Mouse (Mus musculus) ES-E14 (cell line): Measurements from ENCODE around the gene Mfsd2a.

Source experiments
- HCFC1 ChIP-seq: IDR thresholded peaks from 2 replicates; pipeline ENCODE4 v1.6.1; 2012; ENCODE audit warnings: low read length, inconsistent platforms, borderline replicate concordance; ENCODE audit not compliant: insufficient read depth
- MAFK ChIP-seq: IDR thresholded peaks from 2 replicates; pipeline ENCODE4 v1.6.1; 2014; ENCODE audit warnings: mild to moderate bottlenecking, low read depth, low read length, inconsistent platforms; ENCODE audit not compliant: insufficient read depth
- ZNF384 ChIP-seq: IDR thresholded peaks from 2 replicates; pipeline ENCODE4 v1.6.1; 2012; ENCODE audit warnings: low read depth, low read length, inconsistent platforms

- TF ChIP-seq ZNF384 (0 out of 2 replicates have a peak, but pooled peaks have one; percentile 26), HCFC1 (no peak), MAFK (no peak)
These were observed 21.8 kb downstream of the Mfsd2a start for GRCm38 (mm10) chr4:122939048-122939796.
